Mouse (Mus musculus): ENCODE measurements around the gene Hist2h2ab.
"Not testable (repeated sequence)": the region's sequence is repeated elsewhere in the genome, so short reads cannot be mapped to it uniquely, and the experiment has no call there.

The Hist2h2ab gene

DNA sequence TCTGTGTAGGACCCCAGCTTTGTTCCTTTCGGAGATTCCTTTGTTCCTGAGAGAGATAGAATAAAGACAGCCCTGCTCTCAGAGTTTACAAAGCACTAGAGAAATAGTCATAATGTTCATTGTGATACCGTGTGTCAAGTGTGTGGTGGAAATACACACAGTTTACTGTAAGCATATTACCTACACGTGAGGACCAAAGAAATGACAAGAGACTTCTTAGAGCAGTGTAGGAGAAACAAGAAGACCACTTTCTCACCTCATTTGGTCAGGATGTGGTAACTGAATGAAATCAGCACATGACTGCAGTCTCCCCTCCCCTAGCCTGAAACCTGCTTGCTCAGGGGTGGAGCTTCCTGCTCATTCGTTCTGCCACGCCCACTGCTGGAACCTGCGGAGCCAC lies 21.5 kb upstream of the Hist2h2ab start:
- DNase-seq (ENCODE audit: low spot score) = peak; percentile 44

GRCm38 (mm10) chr3:96198601-96199251 lies 20.9 kb upstream of the Hist2h2ab start:
- DNase-seq (ENCODE audit: low spot score) = not testable (repeated sequence)

DNA sequence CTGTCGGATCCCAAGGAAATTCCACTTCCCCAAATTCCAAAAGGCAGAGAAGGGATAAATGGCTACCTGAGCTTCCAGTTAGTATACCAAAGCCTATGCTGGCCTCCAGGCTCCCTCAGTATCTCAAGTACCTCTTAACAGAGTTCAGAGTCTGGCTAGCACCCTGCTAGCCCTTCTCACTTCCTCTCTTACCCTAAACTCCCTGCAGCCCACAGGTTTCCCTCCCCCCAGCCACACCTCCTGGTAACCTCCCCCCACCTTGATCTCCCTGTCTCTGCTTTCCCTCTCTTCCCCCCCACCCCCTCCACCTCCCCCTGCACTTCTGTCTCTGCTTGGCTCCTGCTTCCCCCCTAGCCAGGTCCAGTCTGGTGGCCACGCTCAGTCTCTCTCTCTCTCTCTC lies 19.9 kb upstream of the Hist2h2ab start:
- DNase-seq (ENCODE audit: low spot score) = no peak

- DNase-seq (ENCODE audit: low spot score) = no peak
These were observed 11.8 kb upstream of the Hist2h2ab start for GRCm38 (mm10) chr3:96207819-96208218.

GRCm38 (mm10) chr3:96209242-96209641 lies 10.4 kb upstream of the Hist2h2ab start:
- DNase-seq (ENCODE audit: low spot score) = peak; percentile 64

- DNase-seq (ENCODE audit: low spot score) = peak; percentile 58
These were observed 449 bp upstream of the Hist2h2ab start for GRCm38 (mm10) chr3:96219191-96219641.

DNA sequence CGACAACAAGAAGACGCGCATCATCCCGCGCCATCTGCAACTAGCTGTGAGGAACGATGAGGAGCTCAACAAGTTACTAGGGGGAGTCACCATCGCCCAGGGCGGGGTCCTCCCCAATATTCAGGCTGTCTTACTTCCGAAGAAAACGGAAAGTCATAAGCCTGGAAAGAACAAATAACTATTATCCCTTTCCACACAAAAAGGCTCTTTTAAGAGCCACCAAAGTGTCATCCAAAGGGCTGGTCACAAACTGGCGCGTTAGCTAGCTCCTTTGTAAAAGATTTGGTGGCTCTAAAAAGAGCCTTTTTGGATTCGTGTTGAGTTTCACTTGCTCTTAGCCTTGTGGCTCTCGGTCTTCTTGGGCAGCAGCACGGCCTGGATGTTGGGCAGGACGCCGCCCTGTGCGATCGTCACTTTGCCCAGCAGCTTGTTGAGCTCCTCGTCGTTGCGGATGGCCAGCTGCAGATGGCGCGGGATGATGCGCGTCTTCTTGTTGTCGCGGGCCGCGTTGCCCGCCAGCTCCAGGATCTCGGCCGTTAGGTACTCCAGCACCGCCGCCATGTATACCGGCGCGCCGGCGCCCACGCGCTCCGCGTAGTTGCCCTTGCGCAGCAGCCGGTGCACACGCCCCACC lies 583 bp downstream of the Hist2h2ab start:
- peak; percentile 69 for DNase-seq (ENCODE audit: low spot score)

- peak; percentile 90 for DNase-seq (ENCODE audit: low spot score)
These were observed 1.3 kb downstream of the Hist2h2ab start, which contains the start of the genes Hist2h2ac and Hist2h2be for GRCm38 (mm10) chr3:96220765-96221639. Hist2h2ac (minus strand) TSS chr3:96220880. Hist2h2be (plus strand) TSS chr3:96221119.

DNA sequence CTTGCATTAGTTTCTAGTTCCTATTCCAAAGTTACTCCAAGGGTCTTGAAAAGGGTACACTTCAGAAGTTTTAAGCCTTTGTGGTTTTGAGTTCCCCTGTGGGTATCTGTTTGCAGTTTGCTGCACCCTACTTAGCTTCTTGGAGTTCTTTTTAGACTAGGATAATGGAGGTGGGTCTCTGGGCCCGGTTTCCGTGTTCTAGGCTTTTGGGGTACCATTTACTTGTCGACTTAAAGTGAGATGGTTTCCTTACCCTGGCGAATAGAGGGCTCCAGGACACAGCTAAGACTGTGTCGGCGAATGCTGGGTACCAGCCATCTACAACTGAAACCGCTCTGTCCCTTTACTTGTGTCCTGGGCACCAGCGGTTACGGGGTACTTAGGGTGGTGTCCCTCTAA lies 2.0 kb downstream of the Hist2h2ab start:
- DNase-seq (ENCODE audit: low spot score) = peak; percentile 19

DNA sequence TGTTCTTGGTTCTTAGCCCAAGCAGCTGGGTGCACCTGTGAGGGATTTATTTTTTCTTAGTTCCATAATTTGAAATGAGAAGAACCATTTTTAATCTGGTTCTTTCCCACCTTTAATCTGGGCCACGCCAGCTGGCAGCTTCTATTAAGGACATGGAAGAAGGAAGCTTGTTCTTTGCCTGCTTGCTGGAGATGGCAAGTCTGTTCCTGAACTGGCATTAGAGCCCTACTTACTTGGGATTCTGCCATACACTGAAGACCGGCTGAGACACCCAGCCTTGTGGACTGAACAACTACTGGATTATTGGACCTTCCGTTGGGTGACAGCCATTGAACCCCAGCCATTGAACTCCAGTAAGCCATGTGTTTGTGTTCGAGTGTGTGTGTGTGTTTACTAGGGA lies 3.1 kb downstream of the Hist2h2ab start:
- DNase-seq (ENCODE audit: low spot score) = no peak

- DNase-seq (ENCODE audit: low spot score) = no peak
These were observed 5.8 kb downstream of the Hist2h2ab start for GRCm38 (mm10) chr3:96225421-96225820.

DNA sequence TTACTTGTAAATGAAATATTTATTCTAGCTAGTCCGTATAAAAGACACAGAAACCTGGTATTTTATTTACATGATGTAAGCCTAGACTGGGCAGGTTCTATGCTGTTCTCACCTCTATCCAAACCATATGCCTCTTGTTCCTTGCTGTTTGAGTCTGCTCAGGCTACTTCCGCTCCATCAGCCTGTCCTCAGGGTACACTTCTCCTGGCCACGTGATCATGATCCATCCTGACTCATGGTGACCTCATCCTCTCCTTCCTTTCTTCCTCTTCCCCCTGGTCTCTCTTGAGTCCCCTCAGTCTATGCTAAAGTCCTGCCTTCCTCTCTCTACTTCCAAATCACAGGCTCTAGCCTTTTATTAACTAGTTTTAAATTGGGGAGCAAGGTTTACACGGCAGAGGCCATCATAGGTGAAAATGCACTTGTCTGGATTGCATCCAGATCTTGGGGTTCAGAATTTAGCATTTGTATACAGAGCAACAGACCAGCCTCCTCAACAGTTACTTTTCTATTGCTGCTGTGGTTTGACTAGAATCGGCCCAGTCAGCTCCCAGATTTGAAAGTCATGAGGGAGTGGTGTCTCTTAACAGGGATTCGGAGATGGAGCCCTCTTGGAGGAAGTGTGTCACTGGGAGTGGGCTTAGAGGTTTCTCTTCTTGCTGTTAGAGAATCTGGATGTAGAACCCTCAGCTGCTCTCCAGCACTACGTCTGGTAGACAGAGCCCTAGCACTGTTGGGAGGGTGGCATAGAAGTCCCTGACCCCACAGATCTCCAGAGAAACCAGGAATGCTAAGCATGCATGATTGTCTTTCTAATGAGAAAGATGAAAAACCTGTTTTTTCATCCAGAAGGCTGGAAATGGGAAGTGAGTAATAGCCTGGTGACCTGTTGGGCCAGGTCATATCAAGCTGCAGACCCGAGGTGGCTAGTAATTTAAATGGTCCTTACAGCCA lies 7.3 kb downstream of the Hist2h2ab start:
- DNase-seq (ENCODE audit: low spot score) = no peak

- DNase-seq (ENCODE audit: low spot score) = no peak
These were observed 9.2 kb downstream of the Hist2h2ab start for GRCm38 (mm10) chr3:96228828-96229227.

GRCm38 (mm10) chr3:96230404-96230803 lies 10.7 kb downstream of the Hist2h2ab start:
- DNase-seq (ENCODE audit: low spot score) = no peak

- DNase-seq (ENCODE audit: low spot score) = no peak
These were observed 11.5 kb downstream of the Hist2h2ab start for GRCm38 (mm10) chr3:96230910-96231757.

GRCm38 (mm10) chr3:96231758-96232120 lies 12.1 kb downstream of the Hist2h2ab start:
- no peak for DNase-seq (ENCODE audit: low spot score)

- DNase-seq (ENCODE audit: low spot score) = no peak
These were observed 15.2 kb downstream of the Hist2h2ab start for GRCm38 (mm10) chr3:96234914-96235313.

GRCm38 (mm10) chr3:96235836-96236235 lies 16.2 kb downstream of the Hist2h2ab start:
- DNase-seq (ENCODE audit: low spot score) = no peak

- DNase-seq (ENCODE audit: low spot score) = peak; percentile 27
These were observed 17.2 kb downstream of the Hist2h2ab start for GRCm38 (mm10) chr3:96236834-96237334.

GRCm38 (mm10) chr3:96237335-96237903 lies 17.8 kb downstream of the Hist2h2ab start:
- peak; percentile 60 for DNase-seq (ENCODE audit: low spot score)

Measured in embryo, embryonic 10 days (tissue).